Mouse (Mus musculus): ENCODE data around the gene Olfr584. TPM values are rescaled to one million over a fixed set of nuclear protein-coding genes. Genes with fewer than 3 reads are reported as not detected.

The Olfr584 gene
- polyA plus RNA-seq (2015; fragmentation: Nextera tagmentation; extraction: Ambion mirVana) = not detected in 2 replicates

DNA sequence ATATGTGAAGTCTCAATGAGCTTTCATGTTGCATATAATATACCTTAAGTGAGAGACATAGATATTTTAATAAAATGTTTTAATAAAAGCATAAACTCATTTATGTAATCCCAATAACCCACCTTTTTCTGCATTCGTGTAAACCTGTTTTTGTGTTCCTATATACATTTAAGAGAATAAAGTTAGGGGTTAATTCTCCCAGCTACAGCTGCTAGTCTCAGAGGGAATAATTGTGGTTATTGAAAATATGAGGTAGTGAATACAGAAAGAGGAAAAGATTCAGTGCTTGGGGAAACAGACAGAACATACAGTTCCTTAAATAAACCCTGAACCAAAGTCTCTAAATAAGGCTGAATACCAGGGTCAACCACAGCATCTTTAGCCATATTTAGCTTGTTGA lies at the start of gene Olfr584:
TSS of gene Olfr584 (plus strand) at position 301 of the 400 bp plus-strand sequence.
- no peak within 1 kb of the TSS for H3K27ac ChIP-seq
- H3K4me2 ChIP-seq = no peak within 1 kb of the TSS
- no peaks in the 10 kb centered on the region for H3K27me3 ChIP-seq
- H3K4me3 ChIP-seq = no peak within 1 kb of the TSS
- 75% methylated on average over 1 of the region's 1 CpGs for WGBS
- no peaks in the 10 kb centered on the region for H3K9me3 ChIP-seq
- H3K36me3 ChIP-seq = no peaks in the 10 kb centered on the region
- no peak for ATAC-seq (ENCODE audit: borderline replicate concordance, extremely low read depth, low FRiP score, low TSS enrichment)
- H3K4me1 ChIP-seq = no peaks in the 10 kb centered on the region
- H3K9ac ChIP-seq = no peak within 1 kb of the TSS

DNA sequence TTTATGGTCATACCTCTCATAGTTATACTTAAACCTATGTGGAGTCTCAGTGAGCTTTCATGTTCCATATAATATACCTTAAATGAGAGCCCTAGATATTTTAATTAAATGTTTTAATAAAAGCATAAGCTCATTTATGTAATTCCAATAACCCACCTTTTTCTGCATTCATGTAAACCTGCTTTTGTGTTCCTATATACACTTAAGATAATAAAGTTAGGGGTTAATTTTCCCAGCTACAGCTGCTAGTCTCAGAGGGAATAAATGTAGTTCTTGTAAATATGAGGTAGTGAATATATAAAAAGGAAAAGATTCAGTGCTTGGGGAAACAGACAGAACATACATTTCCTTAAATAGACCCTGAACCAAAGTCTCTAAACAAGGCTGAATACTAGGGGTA lies 44.0 kb upstream of the Olfr584 start, which contains the start of gene Olfr582:
TSS of gene Olfr582 (plus strand) at position 301 of the 400 bp plus-strand sequence.
- Histone ChIP-seq H3K36me3 (no peaks in the 10 kb centered on the region), H3K4me3 (no peak within 1 kb of the TSS), H3K27ac (no peak within 1 kb of the TSS), H3K9ac (no peak within 1 kb of the TSS), H3K9me3 (no peaks in the 10 kb centered on the region), H3K4me2 (no peak within 1 kb of the TSS), H3K4me1 (no peaks in the 10 kb centered on the region), H3K27me3 (no peaks in the 10 kb centered on the region)
- ATAC-seq (ENCODE audit: borderline replicate concordance, extremely low read depth, low FRiP score, low TSS enrichment) = no peak

DNA sequence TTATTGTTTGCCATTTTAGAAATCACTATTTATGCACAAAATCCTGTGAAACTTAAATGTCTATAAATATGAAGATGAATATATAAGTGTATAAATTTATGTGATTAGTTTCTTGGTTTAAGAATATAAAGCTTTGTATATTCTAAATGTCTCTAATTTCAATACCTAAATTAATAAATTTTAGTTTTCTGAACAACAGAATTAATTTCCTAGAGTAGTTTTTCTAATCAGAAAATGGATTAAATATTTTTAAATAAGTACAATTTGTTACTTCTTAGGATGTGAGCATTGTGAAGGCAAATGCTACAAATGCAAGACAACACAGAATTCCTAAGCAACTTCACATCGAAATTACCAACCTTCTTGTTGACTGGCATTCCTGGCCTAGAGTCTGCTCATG lies 30.7 kb upstream of the Olfr584 start, which contains the start of gene Olfr583:
TSS of gene Olfr583 (plus strand) at position 301 of the 400 bp plus-strand sequence.
- 90% methylated on average over 1 of the region's 1 CpGs for WGBS
- H3K27me3 ChIP-seq = no peaks in the 10 kb centered on the region
- no peak within 1 kb of the TSS for H3K4me3 ChIP-seq
- no peak for ATAC-seq (ENCODE audit: borderline replicate concordance, extremely low read depth, low FRiP score, low TSS enrichment)
- no peaks in the 10 kb centered on the region for H3K36me3 ChIP-seq
- no peaks in the 10 kb centered on the region for H3K9me3 ChIP-seq
- H3K9ac ChIP-seq = no peak within 1 kb of the TSS
- H3K4me1 ChIP-seq = no peaks in the 10 kb centered on the region
- H3K4me2 ChIP-seq = no peak within 1 kb of the TSS
- no peak within 1 kb of the TSS for H3K27ac ChIP-seq

DNA sequence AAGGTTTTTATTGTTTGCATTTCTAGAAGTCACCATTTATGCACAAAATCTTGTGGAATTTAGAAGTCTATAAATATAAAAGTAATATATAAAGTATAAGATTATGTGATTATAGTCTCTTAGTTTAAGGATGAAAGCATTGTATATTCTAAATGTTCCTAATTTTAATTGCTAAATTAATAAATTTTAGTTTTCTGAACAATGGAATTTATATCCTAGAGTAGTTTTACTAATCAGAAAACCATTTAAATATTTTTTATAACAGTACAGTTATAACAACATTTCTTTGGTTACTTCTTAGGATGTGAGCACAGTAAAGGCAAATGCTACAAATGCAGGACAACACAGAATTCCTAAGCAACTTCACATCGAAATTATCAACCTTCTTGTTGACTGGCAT lies 15.7 kb downstream of the Olfr584 start, which contains the start of gene Olfr585:
TSS of gene Olfr585 (plus strand) at position 301 of the 400 bp plus-strand sequence.
- Histone ChIP-seq H3K4me1 (no peaks in the 10 kb centered on the region), H3K36me3 (no peaks in the 10 kb centered on the region), H3K27me3 (no peaks in the 10 kb centered on the region), H3K4me3 (no peak within 1 kb of the TSS), H3K9me3 (no peaks in the 10 kb centered on the region), H3K4me2 (no peak within 1 kb of the TSS), H3K27ac (no peak within 1 kb of the TSS), H3K9ac (no peak within 1 kb of the TSS)
- WGBS = 65% methylated on average over 1 of the region's 1 CpGs
- ATAC-seq (ENCODE audit: borderline replicate concordance, extremely low read depth, low FRiP score, low TSS enrichment) = no peak

DNA sequence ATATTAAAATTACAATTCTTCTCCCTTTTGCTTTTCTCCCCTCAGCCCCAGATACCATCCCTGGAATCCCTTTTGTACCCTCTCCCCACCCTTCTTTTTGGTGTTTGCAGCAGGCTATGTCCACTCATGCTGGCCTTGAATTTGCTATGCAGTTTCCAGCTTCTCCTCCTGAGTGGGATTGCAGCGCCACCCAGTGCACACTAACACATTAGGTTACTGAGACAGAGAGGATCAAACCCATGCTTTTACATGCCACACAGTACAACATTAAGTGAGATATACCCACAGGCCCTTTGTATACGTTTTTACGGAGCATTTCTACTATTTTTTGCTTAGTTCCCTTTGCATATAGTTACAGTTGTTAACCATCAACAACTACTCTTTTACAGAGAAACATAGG lies 37.7 kb downstream of the Olfr584 start:
- 41% methylated on average over 3 of the region's 3 CpGs for WGBS
- ATAC-seq (ENCODE audit: borderline replicate concordance, extremely low read depth, low FRiP score, low TSS enrichment) = no peak

DNA sequence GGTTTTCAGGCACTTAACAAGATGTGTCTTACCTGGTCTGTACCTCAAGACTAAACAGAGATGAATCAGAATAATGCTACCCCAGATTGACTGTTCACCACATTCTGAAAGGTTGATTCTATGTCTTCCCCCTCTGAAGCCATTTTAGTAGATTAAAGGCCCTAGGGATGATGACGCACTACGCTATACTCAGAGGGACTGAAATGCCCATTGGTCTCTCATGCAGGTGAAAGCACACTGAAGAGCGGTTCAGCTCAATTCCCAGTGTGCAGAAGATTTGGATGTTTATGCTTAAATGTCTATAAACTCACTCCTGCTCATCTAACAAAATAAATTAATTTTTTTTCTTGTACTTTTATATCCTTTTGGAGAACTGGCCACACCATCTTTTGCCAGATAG lies 43.9 kb downstream of the Olfr584 start, which contains the start of gene Olfr586:
TSS of gene Olfr586 (minus strand) at position 101 of the 400 bp plus-strand sequence.
- Histone ChIP-seq H3K36me3 (no peaks in the 10 kb centered on the region), H3K9ac (no peak within 1 kb of the TSS), H3K4me1 (no peaks in the 10 kb centered on the region), H3K4me3 (no peak within 1 kb of the TSS), H3K9me3 (no peaks in the 10 kb centered on the region), H3K27me3 (no peaks in the 10 kb centered on the region), H3K4me2 (no peak within 1 kb of the TSS), H3K27ac (no peak within 1 kb of the TSS)
- WGBS = 89% methylated on average over 3 of the region's 3 CpGs
- ATAC-seq (ENCODE audit: borderline replicate concordance, extremely low read depth, low FRiP score, low TSS enrichment) = no peak

More for the DNA sequence above, 37.7 kb downstream of the Olfr584 start:
- Histone ChIP-seq H3K9me3 (no peaks in the 10 kb centered on the region), H3K4me1 (no peaks in the 10 kb centered on the region), H3K9ac (no peak overlapping the region), H3K36me3 (no peaks in the 10 kb centered on the region), H3K27me3 (no peaks in the 10 kb centered on the region), H3K4me2 (no peak overlapping the region), H3K4me3 (no peak overlapping the region), H3K27ac (no peak overlapping the region)

Other genes starting within 250 kb of the Olfr584 start
- not detected in 2 replicates for gene Olfr566, start 223.1 kb upstream of the Olfr584 start, polyA plus RNA-seq (2015; fragmentation: Nextera tagmentation; extraction: Ambion mirVana)
- gene Olfr568, start 204.8 kb upstream of the Olfr584 start, polyA plus RNA-seq (2015; fragmentation: Nextera tagmentation; extraction: Ambion mirVana) = not detected in 2 replicates
- gene Olfr569, start 191.0 kb upstream of the Olfr584 start, polyA plus RNA-seq (2015; fragmentation: Nextera tagmentation; extraction: Ambion mirVana) = not detected in 2 replicates
- not detected in 2 replicates for gene Olfr570, start 187.3 kb upstream of the Olfr584 start, polyA plus RNA-seq (2015; fragmentation: Nextera tagmentation; extraction: Ambion mirVana)
- gene Olfr571, start 164.3 kb upstream of the Olfr584 start, polyA plus RNA-seq (2015; fragmentation: Nextera tagmentation; extraction: Ambion mirVana) = not detected in 2 replicates
- gene Olfr572, start 157.5 kb upstream of the Olfr584 start, polyA plus RNA-seq (2015; fragmentation: Nextera tagmentation; extraction: Ambion mirVana) = not detected in 2 replicates
- not detected in 2 replicates for gene Olfr573-ps1, start 139.3 kb upstream of the Olfr584 start, polyA plus RNA-seq (2015; fragmentation: Nextera tagmentation; extraction: Ambion mirVana)
- not detected in 2 replicates for gene Olfr574, start 133.4 kb upstream of the Olfr584 start, polyA plus RNA-seq (2015; fragmentation: Nextera tagmentation; extraction: Ambion mirVana)
- gene Olfr575, start 123.1 kb upstream of the Olfr584 start, polyA plus RNA-seq (2015; fragmentation: Nextera tagmentation; extraction: Ambion mirVana) = not detected in 2 replicates
- not detected in 2 replicates for gene Olfr576, start 119.2 kb upstream of the Olfr584 start, polyA plus RNA-seq (2015; fragmentation: Nextera tagmentation; extraction: Ambion mirVana)
- not detected in 2 replicates for gene Olfr577, start 105.9 kb upstream of the Olfr584 start, polyA plus RNA-seq (2015; fragmentation: Nextera tagmentation; extraction: Ambion mirVana)
- not detected in 2 replicates for gene Olfr578, start 92.6 kb upstream of the Olfr584 start, polyA plus RNA-seq (2015; fragmentation: Nextera tagmentation; extraction: Ambion mirVana)
- gene Olfr582, start 43.9 kb upstream of the Olfr584 start, polyA plus RNA-seq (2015; fragmentation: Nextera tagmentation; extraction: Ambion mirVana) = not detected in 2 replicates
- gene Olfr583, start 30.6 kb upstream of the Olfr584 start, polyA plus RNA-seq (2015; fragmentation: Nextera tagmentation; extraction: Ambion mirVana) = not detected in 2 replicates
- gene Olfr585, start 15.8 kb downstream of the Olfr584 start, polyA plus RNA-seq (2015; fragmentation: Nextera tagmentation; extraction: Ambion mirVana) = not detected in 2 replicates
- gene Olfr586, start 43.8 kb downstream of the Olfr584 start, polyA plus RNA-seq (2015; fragmentation: Nextera tagmentation; extraction: Ambion mirVana) = not detected in 2 replicates
- gene Olfr588-ps1, start 59.0 kb downstream of the Olfr584 start, polyA plus RNA-seq (2015; fragmentation: Nextera tagmentation; extraction: Ambion mirVana) = not detected in 2 replicates
- not detected in 2 replicates for gene Olfr589, start 74.5 kb downstream of the Olfr584 start, polyA plus RNA-seq (2015; fragmentation: Nextera tagmentation; extraction: Ambion mirVana)
- not detected in 2 replicates for gene Olfr591, start 96.5 kb downstream of the Olfr584 start, polyA plus RNA-seq (2015; fragmentation: Nextera tagmentation; extraction: Ambion mirVana)
- gene Olfr592, start 102.9 kb downstream of the Olfr584 start, polyA plus RNA-seq (2015; fragmentation: Nextera tagmentation; extraction: Ambion mirVana) = not detected in 2 replicates
- not detected in 2 replicates for gene Olfr593, start 130.0 kb downstream of the Olfr584 start, polyA plus RNA-seq (2015; fragmentation: Nextera tagmentation; extraction: Ambion mirVana)
- gene Olfr594, start 135.1 kb downstream of the Olfr584 start, polyA plus RNA-seq (2015; fragmentation: Nextera tagmentation; extraction: Ambion mirVana) = not detected in 2 replicates
- gene Usp17ld, start 170.6 kb downstream of the Olfr584 start, polyA plus RNA-seq (2015; fragmentation: Nextera tagmentation; extraction: Ambion mirVana) = not detected in 2 replicates
- gene Olfr596, start 223.8 kb downstream of the Olfr584 start, polyA plus RNA-seq (2015; fragmentation: Nextera tagmentation; extraction: Ambion mirVana) = not detected in 2 replicates
- not detected in 2 replicates for gene Olfr597, start 234.4 kb downstream of the Olfr584 start, polyA plus RNA-seq (2015; fragmentation: Nextera tagmentation; extraction: Ambion mirVana)
- not detected in 2 replicates for gene Olfr598, start 241.7 kb downstream of the Olfr584 start, polyA plus RNA-seq (2015; fragmentation: Nextera tagmentation; extraction: Ambion mirVana)

Data from lung, embryonic 15.5 days (tissue).